Mouse (Mus musculus) layer of hippocampus, postnatal 14 days (tissue): Measurements from ENCODE around the gene St6gal1. TPM values are rescaled to one million over a fixed set of nuclear protein-coding genes. Genes with fewer than 3 reads are reported as not detected.

Experiments used
- DNase-seq, 2 experiments: peaks; one replicate each; pipeline ENCODE4 v3.0.0; 2021 to 2022; ENCODE audit warnings: low spot score in 2 of 2, mixed read lengths in 1 of 2
- total RNA-seq, 2 experiments: library from RNA; stranded (reverse); gene quantifications; 2 replicates each; pipeline ENCODE4 v1.2.3; 2021

Gene St6gal1
- total RNA-seq, 2 experiments from 2014 or later: 15.4 to 17.5 TPM

DNA sequence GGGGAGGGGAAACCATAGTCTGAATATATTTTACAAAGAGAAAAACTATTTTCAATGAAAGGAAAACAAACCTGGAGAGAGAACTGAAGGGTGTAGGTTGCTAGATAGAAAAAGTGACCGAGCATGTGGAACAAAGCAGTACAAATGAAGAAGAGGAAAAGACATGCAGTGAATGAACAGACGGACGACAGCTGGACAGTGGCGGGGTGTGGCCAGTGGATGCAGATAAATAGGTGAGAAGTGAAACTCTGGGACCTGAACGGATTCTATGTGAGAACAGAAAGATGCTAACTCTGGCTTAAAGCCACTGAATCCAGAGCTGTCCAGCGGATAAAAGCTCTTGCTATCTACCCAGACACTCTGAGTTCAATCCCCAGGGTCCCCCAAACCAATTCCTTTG lies 25.2 kb downstream of the St6gal1 start:
- no peak for DNase-seq

DNA sequence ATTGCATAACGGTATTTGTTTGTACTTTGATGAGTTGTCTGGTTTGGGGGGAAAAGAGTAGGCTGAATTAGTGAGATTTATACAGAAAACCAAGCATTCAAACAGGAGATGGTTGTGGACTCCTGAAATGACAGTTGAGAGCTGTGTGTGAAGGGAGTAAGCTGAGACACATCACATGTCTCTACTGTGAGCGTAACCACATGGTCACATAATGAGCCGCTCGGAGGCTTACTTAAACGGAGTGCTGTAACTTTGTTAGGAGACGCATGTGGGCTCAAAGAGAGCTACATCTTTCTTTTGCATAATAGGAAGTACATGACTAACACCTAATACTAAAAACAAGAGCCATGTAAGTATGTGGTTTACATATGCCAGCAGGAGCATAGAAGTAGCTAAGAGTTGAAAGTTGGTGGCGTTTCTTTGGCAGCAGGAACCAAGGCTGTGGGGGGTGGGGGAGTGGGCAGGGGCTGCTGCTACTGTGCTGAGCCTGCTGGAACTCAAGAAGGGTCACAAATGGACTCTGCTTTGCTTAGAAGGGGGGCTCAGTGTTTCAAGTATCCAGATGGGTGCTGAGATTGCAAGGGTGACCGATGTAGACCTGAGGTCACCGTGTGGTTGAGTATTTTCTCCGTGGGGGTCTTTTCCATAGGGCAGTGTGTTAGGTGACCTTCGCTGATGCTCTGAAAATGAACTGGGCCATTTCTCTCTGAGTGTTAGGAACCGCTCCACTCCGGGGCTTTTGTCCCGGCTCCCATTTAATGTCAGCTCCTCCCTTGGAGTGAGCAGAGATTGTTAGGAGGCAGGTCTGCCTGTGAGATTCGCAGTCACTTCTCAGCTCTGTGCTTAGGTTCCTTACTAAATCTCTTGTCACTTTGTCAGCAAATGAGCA lies 26.3 kb downstream of the St6gal1 start:
- DNase-seq: no peak

DNA sequence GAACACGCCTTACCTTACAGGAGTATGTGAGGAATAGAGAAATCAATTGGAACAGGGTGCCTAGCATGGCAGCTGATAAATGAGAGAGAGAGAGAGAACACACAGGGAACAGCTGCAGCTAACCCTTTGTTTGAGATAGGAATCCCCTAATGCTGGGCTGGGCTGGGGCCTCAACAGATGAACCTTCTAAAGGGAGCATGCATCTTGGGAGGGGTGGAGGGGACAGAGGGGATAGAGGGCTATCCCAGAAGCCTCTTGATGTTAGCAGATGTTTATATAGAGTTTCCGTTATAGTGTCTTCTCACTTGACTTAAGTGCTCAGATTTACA lies 26.9 kb downstream of the St6gal1 start:
- no peak for DNase-seq

DNA sequence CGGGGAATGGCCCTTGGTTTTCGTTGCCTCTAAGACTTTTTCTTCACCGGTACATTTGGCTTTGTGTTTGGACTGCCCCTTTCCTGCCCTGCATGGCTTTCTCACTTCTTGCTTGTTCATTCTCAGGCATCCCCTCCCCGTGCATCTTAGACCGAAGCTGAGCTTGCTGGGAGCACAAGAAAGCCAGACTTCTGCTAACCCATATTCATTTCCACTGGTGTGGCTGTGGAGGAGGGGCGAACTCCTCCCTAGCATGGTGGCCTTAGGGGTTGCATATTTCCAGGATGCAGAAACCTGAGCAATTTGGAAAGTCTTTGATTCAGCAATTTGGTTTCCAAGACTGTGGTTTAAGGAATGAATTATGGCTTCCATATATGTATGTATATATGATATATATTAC lies 29.1 kb downstream of the St6gal1 start:
- DNase-seq: no peak

DNA sequence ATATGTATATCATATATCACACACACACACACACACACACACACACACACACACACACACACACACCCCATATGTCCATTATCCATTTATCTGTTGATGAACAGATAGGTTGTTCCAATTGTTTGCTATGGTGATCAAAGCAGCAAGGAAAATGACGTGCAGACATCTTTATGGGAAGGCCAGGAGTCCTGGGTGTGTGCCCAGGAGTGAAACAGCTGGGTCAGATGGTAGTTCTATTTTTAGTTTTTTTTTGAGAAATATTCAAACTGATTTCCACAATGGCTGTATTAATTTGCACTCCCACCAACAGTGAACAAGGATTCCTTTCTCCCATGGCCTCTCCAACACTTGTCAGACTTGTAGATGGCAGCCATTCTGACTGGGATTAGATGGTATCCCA lies 29.5 kb downstream of the St6gal1 start:
- no peak for DNase-seq

DNA sequence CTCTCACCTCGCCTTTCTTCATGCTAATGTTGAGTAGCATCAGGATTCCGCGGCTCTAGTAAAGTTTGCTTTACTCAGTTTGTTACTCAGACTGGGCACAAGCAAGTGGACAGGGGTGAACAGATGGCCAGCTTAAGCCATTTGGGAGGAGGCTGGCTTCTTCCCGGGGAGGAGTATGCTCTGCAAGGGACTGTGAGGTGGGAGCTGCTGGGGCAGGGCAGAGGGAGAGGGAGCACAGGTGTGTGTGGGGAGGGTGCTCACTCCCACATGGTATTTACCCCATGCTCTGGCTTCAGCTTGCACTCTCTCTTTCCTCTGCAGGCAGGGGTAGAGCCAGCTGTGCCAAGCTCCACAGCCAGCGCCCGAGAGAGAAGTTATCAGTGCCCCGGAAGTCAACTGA lies 32.1 kb downstream of the St6gal1 start:
- DNase-seq: no peak

DNA sequence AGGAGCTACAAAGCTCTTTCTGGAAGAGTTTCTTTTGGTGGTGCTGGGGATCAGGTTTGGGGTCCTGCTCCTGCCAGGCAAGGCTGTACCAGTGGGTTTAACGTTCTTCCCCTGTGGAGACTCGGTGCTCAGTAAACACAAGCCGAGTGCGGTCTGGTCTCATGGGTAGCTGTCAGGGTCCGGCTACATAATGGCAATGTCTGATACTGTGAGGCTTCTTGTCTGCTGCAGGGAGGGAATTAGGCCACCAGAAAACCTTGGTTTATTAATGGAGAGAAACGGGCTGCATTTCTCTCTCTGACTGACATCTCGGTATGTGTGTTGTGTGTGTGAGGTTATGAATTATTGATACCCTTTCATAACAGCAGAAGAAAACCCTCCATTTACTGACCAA lies 33.9 kb downstream of the St6gal1 start:
- no peak for DNase-seq

DNA sequence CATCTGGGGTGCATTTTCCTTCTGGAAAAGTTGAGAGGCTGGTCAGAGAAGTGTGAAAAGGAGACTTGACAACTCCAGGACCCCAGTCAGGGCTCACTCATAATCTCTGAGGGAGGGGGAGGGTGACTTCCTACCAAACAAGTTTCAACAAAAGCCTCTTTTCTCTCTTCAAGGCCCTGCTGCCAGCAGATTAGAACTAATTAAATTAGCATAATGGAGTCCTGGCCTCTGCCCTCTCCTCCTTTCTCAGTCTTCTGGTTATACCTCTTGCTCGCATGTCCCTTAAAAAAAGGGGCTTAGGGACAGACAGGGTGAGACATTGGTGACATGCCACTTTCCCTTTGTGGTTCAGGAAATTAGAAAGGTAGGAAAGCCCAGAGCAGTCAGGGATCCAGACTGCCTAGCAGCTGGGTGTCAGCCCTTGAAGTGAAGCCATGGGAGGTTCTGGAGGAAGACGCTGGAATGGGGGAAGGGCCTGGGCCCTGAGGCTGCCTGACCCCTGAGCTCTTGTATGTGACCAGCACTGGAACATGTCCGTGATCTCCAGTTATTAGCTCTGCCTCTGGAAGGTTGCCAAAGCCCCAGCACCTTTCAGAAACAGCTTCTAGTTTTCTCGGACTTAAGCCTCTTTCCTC lies 34.4 kb downstream of the St6gal1 start:
- DNase-seq: no peak

DNA sequence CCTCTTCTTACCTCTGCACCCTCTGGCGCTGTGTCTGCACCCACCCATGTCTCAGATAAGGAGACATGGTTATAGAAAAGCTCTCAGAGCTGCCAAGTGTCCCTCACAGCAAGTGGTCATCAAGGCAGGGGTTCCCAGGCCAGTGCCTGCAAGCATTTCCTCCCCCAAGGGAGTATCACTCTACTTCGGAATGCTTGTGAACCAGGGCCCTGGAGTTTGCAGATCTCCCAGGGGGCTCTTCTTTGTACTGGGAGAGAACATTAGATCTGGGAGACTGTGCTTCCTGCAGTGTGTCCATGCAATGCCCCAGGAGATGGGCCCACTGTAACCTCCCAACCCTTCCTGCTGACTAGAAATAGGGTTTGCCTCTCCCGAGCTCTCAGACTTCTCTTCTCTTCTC lies 35.0 kb downstream of the St6gal1 start:
- DNase-seq: no peak

DNA sequence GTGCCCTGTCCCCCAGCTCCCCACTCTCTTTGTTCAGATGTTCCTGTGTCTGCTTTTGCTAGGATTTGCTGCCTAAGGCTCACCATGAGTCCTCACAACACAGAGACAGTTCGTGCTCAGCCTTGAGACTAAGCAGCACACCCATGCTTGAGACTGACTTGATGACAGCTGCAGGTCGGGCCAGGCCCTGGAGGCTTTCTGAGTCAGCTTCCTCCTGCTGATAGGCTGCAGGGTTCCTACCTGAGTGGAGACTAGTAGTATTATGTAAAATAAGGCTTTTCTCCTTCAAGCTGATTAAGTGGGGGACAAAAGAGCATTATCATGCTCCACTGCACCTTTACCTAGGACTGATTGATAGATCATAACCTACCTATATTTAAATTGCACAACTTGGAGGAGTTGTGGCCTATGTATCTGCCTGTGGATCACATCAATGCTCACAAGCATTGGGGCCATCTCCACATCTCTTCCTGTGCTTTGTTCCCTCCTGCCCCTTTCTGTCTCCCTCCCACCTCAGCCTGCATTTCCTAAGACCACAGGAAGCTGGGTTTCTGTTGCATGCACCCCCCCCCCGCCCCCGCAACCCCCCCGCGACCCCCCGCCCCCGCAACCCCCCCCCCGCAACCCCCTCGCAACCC lies 37.7 kb downstream of the St6gal1 start:
- DNase-seq: no peak

DNA sequence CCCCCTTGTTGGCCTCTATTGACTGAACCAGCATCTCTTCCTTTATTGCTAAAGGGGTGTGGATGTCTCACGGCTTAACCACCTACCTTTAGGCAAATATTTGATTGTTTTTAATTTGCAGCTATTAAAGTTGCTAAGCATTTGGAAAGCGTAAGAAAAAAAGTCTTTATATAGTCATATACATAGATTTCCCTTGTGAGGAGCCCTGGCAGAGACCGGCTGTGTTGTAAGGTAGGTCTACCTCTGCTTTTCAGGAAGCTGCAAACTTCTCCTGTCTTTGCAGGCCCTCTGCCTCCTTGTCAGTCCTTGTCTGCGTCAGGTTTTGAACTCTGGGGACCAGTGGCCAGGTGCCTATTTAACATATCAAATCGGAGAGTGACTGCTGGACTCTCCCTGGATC lies 38.3 kb downstream of the St6gal1 start:
- no peak for DNase-seq

DNA sequence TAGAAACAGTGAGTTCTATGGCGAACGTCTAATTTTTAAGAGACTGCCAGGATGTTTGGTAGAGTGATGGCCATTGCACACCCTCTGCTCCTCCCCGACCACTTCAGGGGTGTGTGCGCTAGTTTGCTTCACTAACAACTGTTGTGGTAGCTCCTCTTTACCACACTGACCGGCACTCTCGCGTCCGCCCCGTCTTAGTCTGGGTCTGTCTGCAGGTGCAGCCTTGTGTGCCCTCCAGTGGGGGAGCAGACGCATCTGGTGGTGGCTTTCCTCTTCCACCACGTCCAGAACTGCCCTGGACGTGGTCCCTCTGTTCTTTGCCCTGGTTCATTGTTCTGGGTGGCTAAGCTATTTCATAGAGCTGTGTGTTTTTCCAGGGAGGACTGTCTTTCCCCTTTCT lies 40.5 kb downstream of the St6gal1 start:
- no peak for DNase-seq

DNA sequence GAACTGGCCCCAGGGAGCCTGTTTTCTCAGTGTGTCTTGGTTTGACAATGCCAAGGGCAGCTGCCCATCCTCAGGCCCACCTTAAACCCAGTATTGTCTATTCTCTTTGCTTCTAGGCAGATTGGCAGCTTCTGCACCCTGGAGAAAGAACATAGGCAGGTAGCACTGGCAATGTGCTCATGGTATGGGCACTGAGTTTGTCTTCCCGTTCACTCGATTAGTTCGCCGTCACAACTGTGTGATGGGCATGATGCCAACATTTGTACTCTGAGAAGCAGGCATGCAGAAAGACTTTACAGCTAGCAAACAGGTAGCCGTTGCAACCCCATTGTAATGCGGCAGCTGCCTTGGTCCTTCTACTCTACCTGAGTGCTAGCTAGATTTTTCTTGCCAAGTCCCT lies 40.9 kb downstream of the St6gal1 start:
- no peak for DNase-seq

DNA sequence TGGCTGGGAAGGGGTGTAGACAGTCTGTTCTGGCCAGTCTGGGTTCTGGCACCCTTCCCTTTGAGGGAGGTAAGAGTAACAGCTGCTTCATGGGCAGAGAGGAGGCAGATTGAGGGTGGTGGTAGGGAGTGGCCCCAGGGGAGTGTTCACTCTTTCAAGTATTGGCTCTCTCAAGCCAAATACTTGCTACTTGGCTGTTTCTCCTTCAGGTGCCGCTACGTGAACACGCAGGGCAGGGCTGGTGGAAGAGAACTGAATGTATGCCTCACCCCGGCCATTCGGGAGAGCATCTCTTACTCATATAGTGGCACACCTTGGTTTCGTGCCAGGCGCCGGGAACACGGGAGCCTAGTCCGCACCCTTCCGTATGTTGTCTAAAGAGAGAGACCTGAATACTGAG lies 41.8 kb downstream of the St6gal1 start:
- DNase-seq: no peak

DNA sequence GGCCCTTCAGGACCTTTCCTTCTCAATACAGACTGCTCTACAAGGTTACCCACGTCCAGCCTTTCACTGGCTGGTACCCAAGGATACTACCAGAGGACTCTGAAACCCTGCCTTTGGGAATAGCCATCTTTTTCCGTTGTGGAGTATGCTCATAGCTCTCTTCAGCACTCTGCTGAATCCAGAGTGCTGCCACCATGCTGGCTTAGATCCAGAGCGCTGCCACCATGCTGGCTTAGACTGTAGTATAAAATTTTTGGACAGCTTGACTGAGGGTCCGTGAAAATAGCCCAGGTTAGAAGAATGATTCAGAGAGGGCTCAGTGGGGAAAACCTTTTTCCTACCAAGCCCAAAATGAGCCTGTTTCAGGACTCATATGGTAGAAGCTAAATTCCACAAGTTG lies 42.4 kb downstream of the St6gal1 start:
- no peak for DNase-seq

DNA sequence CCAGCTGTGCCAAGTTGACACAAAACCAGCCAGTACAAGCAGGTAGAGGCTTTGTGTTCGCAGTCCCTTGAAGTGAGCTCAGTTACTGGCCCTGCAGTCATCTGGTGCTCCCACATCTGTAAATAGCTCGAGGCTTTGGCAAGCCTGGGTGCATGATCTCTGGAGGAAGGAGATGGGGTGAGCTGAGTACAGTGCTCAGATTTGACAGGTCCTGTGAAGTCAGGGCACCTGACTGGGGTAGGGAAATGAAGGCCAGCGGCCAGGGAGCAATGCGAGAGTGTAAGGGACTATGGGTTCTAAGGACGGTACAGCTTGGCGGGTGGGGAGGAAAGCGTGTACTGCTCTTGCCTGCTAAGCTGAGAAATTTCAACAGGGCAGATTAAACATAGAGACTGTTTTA lies 43.7 kb downstream of the St6gal1 start:
- no peak for DNase-seq

DNA sequence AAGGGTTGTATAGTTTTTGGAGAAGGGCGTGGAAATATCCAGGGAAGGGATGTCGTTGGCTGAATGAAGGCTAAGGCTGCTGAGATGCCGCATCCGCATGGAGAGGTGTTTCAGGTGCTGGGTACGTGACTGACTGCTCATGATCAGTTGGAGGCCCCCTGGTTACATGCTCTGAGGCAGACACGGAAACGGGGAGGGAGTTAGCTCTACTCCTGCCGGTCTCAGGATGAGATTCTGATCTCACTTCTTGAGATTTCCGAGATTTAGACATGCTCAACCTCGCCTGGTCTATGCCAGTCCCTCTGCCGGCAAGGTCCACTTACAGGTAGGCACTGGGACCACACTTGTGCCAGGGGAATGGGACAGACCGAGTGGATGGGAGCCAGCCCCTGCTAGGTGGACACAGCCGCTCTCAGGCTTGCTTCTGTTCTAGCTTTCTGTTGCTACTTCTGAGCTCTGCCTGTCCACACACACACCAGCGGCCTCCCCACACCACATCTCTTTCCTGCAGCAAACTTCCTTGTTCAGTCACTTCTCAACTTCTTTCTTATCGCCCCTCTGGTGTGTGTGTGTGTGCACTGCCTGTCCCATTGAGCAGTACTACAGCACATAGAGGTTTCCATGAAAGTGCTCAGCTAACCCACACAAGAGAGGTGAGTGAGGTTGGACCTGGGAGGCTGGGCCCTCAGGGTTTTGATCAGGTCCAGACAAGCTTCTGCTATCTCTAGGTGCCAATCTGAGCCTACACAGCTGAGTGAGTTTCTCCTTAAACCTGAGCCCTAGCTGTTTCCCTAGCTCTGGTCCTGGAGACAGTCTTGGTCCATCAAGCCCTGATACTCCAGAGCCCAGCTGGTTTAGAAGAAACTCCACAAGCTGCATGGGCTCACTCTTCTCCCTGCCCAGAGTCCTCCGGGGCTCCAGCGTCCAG lies 44.8 kb downstream of the St6gal1 start:
- DNase-seq: no peak

DNA sequence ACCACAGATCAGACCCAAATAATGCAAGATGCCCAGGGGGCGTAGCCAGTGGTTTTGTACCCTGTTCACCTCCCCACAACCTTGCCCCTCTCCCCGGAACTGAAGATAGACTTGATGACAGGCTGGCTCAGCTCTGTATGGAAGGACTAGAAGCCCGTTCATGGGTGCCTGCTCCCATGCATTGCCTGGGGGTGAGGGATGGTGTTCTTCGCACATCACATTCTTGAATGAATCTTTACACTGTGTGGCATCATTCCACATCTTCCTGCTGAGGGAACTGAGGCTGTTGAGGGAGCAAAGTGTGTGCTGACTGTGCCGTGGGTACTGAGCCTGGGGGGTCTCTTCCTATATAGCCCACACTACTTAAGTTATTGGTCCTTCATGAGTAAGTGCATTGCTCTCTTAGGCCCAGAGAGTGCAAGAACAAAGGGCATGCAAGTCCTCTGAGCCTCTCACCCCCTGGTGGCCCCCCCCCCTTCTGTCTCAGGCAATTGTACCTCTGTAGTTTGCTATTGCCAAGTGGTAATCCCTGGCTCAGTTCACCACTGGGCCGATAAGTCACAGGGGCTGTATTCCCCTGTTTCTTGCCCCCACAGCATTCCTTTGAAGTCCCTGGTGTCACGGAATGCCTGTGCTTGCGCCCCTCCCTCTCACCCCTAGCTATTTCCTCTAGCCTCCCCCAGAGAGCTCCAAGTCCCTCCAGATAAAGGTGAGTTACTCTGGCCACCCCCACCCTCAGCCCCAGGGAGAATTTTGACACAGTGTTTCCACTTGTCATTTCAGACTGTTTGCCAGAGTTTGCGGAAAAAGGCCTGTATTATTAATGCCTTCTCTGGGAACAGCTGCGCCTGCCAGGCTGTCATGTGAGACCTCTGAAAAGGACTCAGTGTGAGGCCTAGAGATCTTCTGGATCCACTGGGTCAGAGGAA lies 45.7 kb downstream of the St6gal1 start:
- DNase-seq: peak in 1 of 2 experiments; percentile 37

DNA sequence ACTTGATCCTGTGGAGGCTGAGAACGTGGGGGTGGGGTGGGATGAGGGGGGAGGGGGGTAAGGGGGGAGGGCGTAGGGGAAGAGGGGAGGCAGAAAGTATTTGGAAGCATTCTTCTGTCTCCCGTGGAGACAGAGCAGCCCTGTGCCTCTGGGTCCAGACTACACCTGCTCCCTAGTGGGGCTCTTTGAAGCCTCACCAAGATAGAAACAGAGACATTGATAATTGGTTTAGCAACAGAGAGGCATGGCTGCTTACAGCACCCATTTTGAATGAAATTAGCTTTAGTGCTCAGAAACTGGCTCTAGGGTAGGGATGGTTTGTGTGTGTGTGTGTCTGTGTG lies 46.3 kb downstream of the St6gal1 start:
- no peak for DNase-seq

DNA sequence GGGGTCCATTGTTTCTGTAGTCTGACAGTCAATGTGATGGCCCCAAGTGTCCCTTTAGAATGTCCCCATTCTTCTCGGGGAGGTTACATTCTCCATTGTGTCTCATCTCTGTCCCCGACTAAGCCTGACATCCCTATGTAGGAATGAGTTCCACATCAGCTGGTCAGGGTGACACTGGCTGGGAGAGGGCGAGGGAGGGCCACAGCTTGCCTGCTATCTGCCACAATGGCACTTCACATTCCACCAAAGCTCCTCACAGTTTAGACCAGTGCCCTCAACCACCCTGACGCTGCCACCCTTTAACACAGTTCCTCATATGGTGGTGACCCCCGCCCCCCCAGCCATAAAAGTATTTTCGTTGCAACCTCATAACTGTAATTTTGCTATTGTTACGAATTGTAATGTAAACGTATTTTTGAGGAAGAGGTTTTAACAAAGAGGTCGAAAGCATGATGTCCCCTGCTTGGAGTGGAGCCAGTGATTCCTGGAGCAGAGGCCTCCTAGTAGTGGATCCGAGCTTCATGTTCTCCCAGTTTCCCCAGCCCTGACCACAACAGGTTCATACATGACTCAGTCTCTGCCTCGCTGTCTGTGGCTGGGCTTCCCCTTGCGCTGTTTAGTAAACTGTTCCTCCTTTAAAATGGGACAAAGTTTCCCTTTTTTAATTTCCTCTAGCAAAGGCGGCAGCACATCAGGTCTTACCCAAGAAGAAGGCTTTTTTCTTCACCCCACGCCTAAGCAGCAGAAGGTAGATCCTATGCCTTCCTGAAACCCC lies 47.4 kb downstream of the St6gal1 start:
- DNase-seq: no peak
